Mouse (Mus musculus) embryonic facial prominence, embryonic 15.5 days (tissue): ENCODE measurements at regions not wholly inside any gene's neighbourhood (a gene's known extent, or its start where the extent isn't known, plus 50 kb on each side); places are given as distances from the start of the nearest gene placed in this dataset. TPM values are rescaled to one million over a fixed set of nuclear protein-coding genes. Genes with fewer than 3 reads are reported as not detected.

Experiments used
- ATAC-seq: fragments of 200-750 bp; cut with Nextera tagmentation; 2 replicates; pipeline ENCODE4 v1.8.0; 2017; ENCODE audit warnings: low read depth, moderate TSS enrichment; ENCODE audit not compliant: insufficient number of reproducible peaks, low FRiP score, low TSS enrichment
- H3K27ac ChIP-seq: fragments of 300-500 bp; sonication (generic); replicated peaks from 2 replicates; pipeline ENCODE4 v1.5.1; 2015; ENCODE audit warnings: mild to moderate bottlenecking, inconsistent platforms
- H3K27me3 ChIP-seq: fragments of 300-500 bp; sonication (generic); 2 replicates; pipeline ENCODE4 v1.6.1; 2015; ENCODE audit warnings: inconsistent platforms
- H3K36me3 ChIP-seq: fragments of 300-500 bp; sonication (generic); 2 replicates; pipeline ENCODE4 v1.6.1; 2015; ENCODE audit warnings: mild to moderate bottlenecking, inconsistent platforms
- H3K4me1 ChIP-seq: fragments of 300-500 bp; sonication (generic); 2 replicates; pipeline ENCODE4 v1.6.1; 2015; ENCODE audit warnings: inconsistent platforms
- H3K4me2 ChIP-seq: fragments of 300-500 bp; sonication (generic); replicated peaks from 2 replicates; pipeline ENCODE4 v1.6.1; 2015; ENCODE audit warnings: mild to moderate bottlenecking, inconsistent platforms
- H3K4me3 ChIP-seq: fragments of 300-500 bp; sonication (generic); replicated peaks from 2 replicates; pipeline ENCODE4 v1.5.1; 2015; ENCODE audit warnings: mild to moderate bottlenecking, inconsistent platforms
- H3K9ac ChIP-seq: fragments of 300-500 bp; sonication (generic); 2 replicates; pipeline ENCODE4 v1.6.1; 2015; ENCODE audit warnings: inconsistent platforms
- H3K9me3 ChIP-seq: fragments of 300-500 bp; sonication (generic); replicated peaks from 2 replicates; pipeline ENCODE4 v1.6.1; 2016; ENCODE audit warnings: inconsistent platforms
- WGBS: fragments of 180-500 bp; shearing (Covaris S2); methylation state at CpG from one replicate; pipeline ENCODE4 v1.1.7; 2015; 5-methylcytosine and 5-hydroxymethylcytosine counted together
- microRNA-seq: library from miRNA; unstranded; fragments of <30 nt; microRNA quantifications from one replicate; pipeline ENCODE4, GENCODE M21; 2016; ENCODE audit warnings: borderline number of aligned reads

DNA sequence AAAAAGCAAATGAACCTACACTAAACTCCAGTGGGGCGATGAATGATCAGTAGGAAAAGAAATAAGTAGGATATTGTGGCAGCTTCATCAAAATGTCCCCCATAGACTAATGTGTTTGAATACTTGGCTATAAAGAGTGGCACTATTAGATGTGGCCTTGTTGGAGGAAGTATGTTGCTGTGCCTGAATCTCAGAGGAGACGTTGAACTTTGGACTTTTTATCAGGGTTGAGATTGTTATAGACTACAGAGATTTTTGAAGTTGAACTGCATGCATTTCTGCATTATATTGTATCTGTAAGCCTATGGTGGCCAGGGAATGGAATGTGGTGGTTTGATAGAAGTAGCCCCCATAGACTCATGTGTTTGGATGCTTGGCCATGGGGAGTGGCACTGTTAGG is 68.5 kb upstream of the Arg1 start:
- Histone ChIP-seq H3K4me1 (no peaks in the 10 kb centered on the region), H3K9me3 (no peaks in the 10 kb centered on the region), H3K4me3 (no peak overlapping the region), H3K4me2 (no peak overlapping the region), H3K27ac (no peak overlapping the region), H3K36me3 (no peaks in the 10 kb centered on the region), H3K9ac (no peak overlapping the region), H3K27me3 (no peaks in the 10 kb centered on the region)
- no peak for ATAC-seq
- 91% methylated on average over 2 of the region's 2 CpGs for WGBS

GRCm38 (mm10) chr10:24989965-24990653 is 62.8 kb upstream of the Arg1 start:
- no peaks in the 10 kb centered on the region for H3K36me3 ChIP-seq
- ATAC-seq = no peak
- no peaks in the 10 kb centered on the region for H3K27me3 ChIP-seq
- H3K27ac ChIP-seq = no peak overlapping the region
- H3K4me3 ChIP-seq = no peak overlapping the region
- H3K4me2 ChIP-seq = no peak overlapping the region
- no peaks in the 10 kb centered on the region for H3K9me3 ChIP-seq
- no peak overlapping the region for H3K9ac ChIP-seq
- no peaks in the 10 kb centered on the region for H3K4me1 ChIP-seq
- WGBS = 88% methylated on average over 2 of the region's 2 CpGs

DNA sequence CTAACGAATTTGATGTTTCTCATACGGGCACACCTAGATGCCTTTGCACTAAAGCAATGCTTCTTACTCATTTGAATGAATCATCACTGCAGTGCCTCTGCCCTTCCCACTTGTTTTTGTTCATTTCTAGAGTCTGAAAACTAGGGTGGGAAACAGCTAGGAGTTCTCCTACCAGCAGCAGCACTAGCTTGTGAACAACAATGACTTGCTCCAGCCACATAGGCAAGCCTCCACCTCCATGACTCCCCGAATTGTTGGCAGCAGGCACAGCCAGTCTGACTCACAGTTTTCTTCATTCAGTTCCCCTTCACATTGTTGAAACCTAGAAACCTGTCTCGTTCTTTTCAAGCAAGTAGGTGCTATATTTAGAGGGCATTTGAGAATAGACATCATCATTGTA is 57.5 kb upstream of the Arg1 start:
- Histone ChIP-seq H3K27me3 (no peaks in the 10 kb centered on the region), H3K4me1 (no peaks in the 10 kb centered on the region), H3K4me3 (no peak overlapping the region), H3K9ac (no peak overlapping the region), H3K9me3 (no peaks in the 10 kb centered on the region), H3K4me2 (no peak overlapping the region), H3K36me3 (no peaks in the 10 kb centered on the region), H3K27ac (no peak overlapping the region)
- no peak for ATAC-seq
- 91% methylated on average over 4 of the region's 4 CpGs for WGBS

- H3K27ac ChIP-seq = no peak overlapping the region
- no peak for ATAC-seq
- no peak overlapping the region for H3K4me2 ChIP-seq
- no peak overlapping the region for H3K4me3 ChIP-seq
- H3K36me3 ChIP-seq = no peaks in the 10 kb centered on the region
- no peaks in the 10 kb centered on the region for H3K4me1 ChIP-seq
- 82% methylated on average over 3 of the region's 3 CpGs for WGBS
- H3K27me3 ChIP-seq = no peaks in the 10 kb centered on the region
- H3K9ac ChIP-seq = no peak overlapping the region
- no peaks in the 10 kb centered on the region for H3K9me3 ChIP-seq
Measured at GRCm38 (mm10) chr10:24981763-24982162, 54.5 kb upstream of the Arg1 start.

Small RNA genes in the stretch of these regions (microRNA-seq; reads per million reads assigned to microRNA genes)
- not detected for gene Gm22566
